Mouse (Mus musculus): Measurements from ENCODE around the gene Mfsd6l. TPM values are rescaled to one million over a fixed set of nuclear protein-coding genes. Genes with fewer than 3 reads are reported as not detected.

Gene Mfsd6l
- 0.26 and 0.27 TPM in 2 replicates for polyA plus RNA-seq (2015; fragmentation: Nextera tagmentation; extraction: Ambion mirVana)

- DNase-seq (ENCODE audit: low spot score): no peak
Measured at GRCm38 (mm10) chr11:68555918-68556584, at the start of gene Mfsd6l. TSS of gene Mfsd6l (plus strand) at chr11:68556186.

DNA sequence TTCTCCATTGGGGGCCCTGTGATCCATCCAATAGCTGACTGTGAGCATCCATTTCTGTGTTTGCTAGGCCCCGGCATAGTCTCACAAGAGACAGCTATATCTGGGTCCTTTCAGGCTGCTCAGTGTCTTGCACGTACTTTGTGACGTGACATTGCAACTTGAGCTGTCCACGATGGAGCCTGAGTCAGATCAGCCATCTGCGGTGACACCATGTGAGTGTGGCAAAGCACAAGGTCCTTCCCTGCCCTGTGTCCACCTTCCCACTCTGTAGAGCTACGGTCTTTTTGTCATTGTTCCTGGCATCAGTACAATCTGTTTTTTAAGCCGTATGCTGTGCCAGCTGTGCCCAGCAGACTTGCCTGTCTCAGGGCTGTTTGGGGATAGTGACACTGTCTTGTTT is 48.7 kb upstream of the Mfsd6l start:
- DNase-seq (ENCODE audit: low spot score): no peak

DNA sequence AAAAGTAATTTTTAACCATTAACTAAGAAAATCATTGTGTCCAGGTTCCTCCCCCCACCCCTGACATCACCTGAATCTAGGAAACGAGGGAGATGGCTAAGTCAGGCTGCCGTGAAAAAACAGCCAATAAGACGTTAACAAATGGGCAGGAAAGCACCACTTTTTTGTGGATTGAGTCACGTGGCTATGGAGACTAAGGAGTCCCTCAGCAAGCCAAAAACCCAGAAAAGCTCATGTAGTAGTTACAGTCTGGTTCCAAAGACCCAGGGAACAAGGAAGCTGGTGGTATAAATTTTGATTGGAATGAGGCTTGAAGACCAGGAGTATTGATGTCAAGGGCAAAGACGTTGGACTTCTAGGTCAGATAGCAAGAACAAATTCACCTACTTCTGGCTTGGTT is 47.4 kb upstream of the Mfsd6l start:
- no peak for DNase-seq (ENCODE audit: low spot score)

DNA sequence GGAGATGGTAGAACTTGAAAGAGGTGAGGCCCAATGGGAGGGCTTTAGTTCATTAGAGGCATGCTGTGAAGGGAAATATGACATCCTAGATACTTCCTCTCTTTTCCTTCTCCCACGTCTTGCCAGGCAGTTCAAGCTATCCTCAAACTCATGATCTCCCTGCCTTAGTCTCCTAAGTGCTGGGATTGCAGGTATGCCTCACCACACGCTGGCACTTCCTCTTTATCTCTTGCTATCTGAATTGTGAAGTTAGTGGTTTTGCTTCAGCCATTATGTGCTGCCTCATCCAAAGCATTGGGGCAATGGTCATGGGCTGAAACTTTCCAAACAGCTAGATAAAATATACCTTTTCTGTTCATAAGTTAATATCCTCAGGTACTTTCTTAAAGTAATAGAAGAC is 46.8 kb upstream of the Mfsd6l start:
- no peak for DNase-seq (ENCODE audit: low spot score)

DNA sequence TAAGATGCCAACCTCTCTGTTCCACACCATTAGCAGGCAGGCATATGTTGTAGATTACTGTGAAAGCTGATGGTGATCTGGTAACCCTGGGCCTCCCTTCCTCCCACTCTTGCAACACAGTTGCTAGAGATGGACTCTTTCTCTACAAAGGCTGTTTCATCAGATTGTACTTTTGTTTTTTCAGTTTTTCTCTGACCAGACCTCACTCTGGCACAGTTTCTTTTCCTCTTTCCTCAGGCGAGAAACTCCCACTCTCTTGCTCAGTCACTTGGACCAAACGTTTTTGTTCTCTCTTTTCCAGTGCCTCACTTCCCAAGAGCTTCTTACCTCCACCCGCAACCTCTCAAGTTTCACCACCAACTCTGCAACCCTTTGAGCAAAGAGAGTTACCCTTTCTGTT is 42.0 kb upstream of the Mfsd6l start:
- DNase-seq (ENCODE audit: low spot score): no peak

GRCm38 (mm10) chr11:68519362-68519761 is 36.6 kb upstream of the Mfsd6l start:
- no peak for DNase-seq (ENCODE audit: low spot score)

DNA sequence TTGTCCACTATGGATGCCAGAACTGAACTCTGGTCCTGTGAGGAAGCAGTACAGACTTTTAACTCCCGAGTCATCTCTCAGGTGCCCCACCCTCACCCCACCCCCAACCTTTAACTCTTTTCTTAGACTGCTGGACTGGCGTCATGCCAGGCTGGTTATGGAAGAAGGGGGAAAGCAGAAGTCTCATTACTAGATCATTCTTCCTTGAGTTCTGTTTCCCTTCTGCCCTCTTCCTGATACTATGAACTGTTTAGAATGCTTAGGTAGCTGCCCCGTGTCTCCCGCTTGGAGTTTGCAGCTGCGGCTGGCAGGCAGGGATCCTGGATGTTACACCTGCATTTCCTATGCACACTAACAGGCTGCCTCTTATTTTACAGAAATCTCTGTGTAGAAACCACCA is 36.2 kb upstream of the Mfsd6l start:
- DNase-seq (ENCODE audit: low spot score): no peak

- no peak for DNase-seq (ENCODE audit: low spot score)
Measured at GRCm38 (mm10) chr11:68520439-68520838, 35.5 kb upstream of the Mfsd6l start.

DNA sequence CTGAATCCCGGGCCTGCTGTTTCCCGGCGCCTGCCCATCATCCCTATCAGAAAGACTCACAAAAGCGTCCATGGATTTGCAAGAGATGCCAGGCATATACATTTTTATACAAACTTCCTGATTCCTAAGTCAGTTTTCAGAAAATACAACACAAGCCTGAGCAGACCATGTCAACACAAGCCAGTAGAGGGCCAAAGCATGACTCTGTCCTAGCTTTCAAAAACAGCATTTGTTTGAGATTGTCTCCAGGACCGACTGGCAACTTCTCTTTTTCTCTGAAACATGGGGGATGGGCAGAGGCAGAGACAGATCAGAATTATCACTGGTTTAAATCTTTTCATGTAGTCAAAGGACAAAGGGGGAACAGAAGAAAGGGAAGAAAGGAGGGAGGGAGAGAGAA is 34.6 kb upstream of the Mfsd6l start:
- no peak for DNase-seq (ENCODE audit: low spot score)

DNA sequence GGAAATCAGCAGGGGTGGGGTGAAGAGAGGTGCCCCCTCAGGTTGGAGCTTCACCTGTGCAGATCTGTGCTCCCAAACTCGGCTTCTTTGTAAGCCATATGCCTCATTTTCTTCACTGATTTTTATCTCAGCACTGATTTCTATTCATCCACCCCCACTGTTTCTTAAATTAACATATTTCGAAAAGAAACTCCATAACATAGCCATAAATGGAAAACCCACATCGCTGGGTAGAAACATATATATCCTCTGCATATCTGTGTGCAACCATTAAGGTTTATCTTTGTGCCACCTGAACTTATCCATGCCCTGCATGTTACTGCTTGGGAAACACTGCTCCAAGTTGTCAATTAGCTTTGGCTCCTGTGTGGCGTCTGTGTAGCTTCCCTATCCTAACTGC is 29.5 kb upstream of the Mfsd6l start:
- no peak for DNase-seq (ENCODE audit: low spot score)

- peak; percentile 65 for DNase-seq (ENCODE audit: low spot score)
Measured at GRCm38 (mm10) chr11:68531066-68531806, 24.8 kb upstream of the Mfsd6l start.

GRCm38 (mm10) chr11:68531941-68532535 is 23.9 kb upstream of the Mfsd6l start:
- DNase-seq (ENCODE audit: low spot score): no peak

DNA sequence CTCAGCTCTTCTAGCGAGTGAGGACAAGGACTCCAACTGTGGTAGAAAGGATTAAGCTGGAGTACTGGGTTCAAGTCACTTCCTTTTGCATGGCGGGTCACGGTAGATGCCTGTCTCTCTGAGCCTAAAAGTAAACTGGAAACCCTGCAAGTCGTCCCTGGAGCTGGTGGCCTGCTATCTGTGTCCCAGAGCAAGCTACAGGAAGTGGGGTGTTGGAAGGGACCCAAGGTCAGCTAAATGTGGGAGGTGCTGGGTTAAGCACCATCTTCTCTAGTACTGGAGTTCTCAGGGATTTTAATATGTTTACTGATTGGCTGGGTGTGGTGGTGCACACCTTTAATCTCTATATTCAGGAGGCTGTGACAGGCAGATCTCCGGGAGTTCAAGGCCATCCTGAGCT is 23.2 kb upstream of the Mfsd6l start:
- no peak for DNase-seq (ENCODE audit: low spot score)

DNA sequence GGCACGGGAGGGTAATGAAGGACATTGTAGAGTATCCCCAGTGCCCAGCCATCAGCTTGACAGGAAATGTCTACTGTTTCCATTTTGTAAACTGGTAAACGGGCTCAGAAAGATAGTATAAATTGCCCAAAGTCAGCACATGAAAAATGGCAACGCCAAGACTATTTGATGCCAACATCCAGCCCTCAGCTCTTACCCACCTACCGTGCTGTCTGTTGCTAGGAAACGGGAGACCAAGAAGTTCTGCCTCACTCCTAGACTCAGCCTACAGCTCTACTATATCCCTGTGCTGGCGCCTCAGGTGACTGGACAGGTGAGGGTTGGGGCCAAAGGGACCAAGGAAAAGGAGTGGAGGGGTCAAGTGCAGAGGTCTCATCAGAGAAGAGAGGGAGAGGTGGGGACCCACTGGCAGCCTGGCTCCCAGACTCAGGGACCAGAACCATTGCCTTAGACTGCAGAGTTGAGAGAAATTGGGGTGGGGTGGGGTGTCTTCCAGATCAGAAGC is 22.0 kb upstream of the Mfsd6l start:
- DNase-seq (ENCODE audit: low spot score): no peak

DNA sequence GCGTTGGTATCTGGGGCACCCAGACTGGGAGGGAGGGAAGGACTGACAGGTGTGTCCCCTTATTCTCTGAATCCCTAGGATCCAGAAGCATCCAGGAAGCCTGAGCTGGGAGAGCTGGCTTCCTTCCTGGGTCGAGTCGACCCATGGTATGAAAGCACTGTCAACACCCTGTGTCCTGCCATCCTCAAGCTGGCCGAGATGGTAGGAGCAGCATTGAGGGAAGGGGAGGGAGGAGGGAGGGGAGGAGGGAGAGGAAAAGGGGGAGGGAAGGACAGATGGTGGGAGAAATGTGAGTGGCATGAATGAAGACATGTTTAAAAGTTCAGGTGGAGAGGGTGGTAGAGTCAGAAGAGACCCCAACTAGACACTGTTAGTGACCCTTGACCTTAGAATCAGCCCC is 20.0 kb upstream of the Mfsd6l start:
- DNase-seq (ENCODE audit: low spot score): no peak

DNA sequence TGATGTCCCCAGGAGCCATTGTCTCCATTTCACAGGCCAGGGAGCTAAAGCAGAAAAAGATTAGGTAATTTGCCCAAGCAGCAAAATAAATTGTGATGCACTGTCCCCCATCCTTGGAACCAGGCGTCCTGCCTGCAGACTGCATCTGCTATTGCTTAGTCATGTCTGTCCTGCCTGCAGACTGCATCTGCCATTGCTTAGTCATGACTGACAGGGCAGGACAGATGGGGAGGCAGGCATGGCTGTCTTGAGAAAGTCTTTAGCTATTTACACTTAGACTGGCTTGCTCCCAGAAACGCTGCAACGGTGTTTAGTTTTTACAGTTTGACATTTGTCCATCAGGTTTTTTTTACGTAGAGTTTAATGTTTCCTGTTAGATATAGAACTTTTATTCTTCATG is 19.5 kb upstream of the Mfsd6l start:
- DNase-seq (ENCODE audit: low spot score): peak; percentile 21

DNA sequence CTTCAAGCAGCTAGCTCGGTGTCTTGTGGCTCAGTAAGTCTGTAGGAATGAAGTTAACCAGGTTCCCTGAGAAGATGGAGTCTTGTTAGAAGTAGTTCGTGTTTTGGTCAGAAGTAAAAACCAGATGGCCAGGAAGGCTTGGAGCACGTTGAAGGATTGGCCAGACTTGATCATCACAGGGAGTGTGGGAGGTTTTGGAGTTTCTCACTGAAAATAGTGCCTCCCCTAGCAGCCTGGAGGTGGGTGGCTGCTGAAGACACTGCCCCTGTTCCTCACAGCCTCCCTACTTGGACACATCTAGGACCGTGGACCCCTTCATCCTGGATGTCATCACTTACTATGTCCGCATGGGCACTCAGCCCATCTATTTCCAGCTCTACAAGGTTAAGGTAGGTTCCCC is 16.4 kb upstream of the Mfsd6l start:
- DNase-seq (ENCODE audit: low spot score): no peak

DNA sequence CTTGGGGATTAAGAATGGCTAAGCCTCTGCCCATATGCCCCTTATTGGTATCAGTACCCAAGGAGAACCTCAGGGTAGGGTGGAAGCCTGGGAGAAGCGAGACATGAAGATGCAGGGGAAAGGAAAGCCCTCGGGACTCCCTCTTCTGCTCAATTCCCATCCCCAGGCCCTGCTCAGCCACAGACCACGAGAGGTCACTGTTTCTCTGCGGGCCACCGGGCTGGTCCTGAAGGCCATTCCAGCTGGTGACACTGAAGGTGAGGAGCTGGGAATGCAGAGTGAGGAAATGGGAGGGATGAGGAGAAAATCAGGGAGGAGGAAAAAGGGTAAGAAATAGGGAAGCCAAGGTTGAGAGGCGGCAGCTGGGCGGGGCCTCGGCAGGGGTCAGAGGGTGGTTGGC is 11.4 kb upstream of the Mfsd6l start:
- no peak for DNase-seq (ENCODE audit: low spot score)

DNA sequence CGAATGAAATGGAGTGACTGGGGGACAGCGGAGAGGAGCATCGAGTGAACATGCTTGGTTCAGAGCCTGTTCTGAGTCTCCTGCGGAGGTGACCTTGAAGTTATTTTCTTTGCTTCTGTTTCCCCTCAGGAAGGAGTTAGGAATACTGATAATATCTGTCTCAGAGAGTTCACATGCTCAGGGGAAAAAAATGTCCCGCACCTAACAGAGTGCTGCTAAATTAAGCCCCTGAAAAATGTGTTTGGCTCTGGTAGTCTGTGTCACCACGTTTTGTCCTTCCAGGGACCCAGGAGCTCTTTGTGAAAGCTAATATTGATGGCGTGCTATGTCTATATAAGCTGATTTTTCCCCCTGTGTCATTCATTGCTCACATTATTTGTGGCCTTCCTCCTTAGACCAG is 10.8 kb upstream of the Mfsd6l start:
- DNase-seq (ENCODE audit: low spot score): no peak

- no peak for DNase-seq (ENCODE audit: low spot score)
Measured at GRCm38 (mm10) chr11:68545682-68546222, 10.2 kb upstream of the Mfsd6l start.

DNA sequence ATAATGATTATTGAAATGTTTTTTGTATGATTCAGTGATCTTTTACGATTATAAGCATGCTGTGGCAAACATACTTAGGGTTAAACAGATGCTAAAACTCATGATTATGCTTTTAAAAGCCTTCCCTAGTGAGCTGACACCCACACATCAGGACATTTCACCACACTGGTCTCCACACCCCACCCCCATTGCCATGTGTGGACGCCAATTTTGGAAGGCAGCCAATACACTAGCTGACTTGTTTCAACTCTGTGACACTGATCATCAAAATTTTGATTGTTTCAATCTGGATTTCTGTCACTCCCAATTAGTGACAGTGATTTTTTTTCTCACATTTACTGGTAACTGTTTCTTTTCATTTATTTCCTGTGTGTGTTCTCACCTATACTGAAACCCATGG is 8.5 kb upstream of the Mfsd6l start:
- DNase-seq (ENCODE audit: low spot score): no peak

GRCm38 (mm10) chr11:68549597-68549996 is 6.4 kb upstream of the Mfsd6l start:
- peak; percentile 25 for DNase-seq (ENCODE audit: low spot score)

Data from thymus, postnatal 0 days (tissue).